Mouse (Mus musculus) liver, embryonic 11.5 days (tissue): ENCODE data around the gene Cel. TPM values are rescaled to one million over a fixed set of nuclear protein-coding genes. Genes with fewer than 3 reads are reported as not detected.

ENCODE experiments used
- ATAC-seq: fragments of 200-750 bp; cut with Nextera tagmentation; replicated peaks from 2 replicates; pipeline ENCODE4 v1.8.0; 2017; ENCODE audit warnings: moderate number of reproducible peaks, mild to moderate bottlenecking, moderate TSS enrichment, moderate library complexity; ENCODE audit not compliant: low FRiP score
- DNase-seq: peaks from one replicate; pipeline ENCODE4 v3.0.0-alpha.2; 2017; ENCODE audit warnings: low spot score
- H3K27ac ChIP-seq: fragments of 300-500 bp; sonication (generic); 2 replicates; pipeline ENCODE4 v1.5.1; 2014; ENCODE audit warnings: mild to moderate bottlenecking, low read depth, low read length, control low read depth
- H3K27me3 ChIP-seq: fragments of 300-500 bp; sonication (generic); replicated peaks from 2 replicates; pipeline ENCODE4 v1.6.1; 2014; ENCODE audit warnings: low read length, mixed read lengths; ENCODE audit not compliant: control insufficient read depth, insufficient read depth
- H3K36me3 ChIP-seq: fragments of 300-500 bp; sonication (generic); 2 replicates; pipeline ENCODE4 v1.6.1; 2014; ENCODE audit warnings: mild to moderate bottlenecking, low read length, moderate library complexity, mixed read lengths; ENCODE audit not compliant: control insufficient read depth, insufficient read depth
- H3K4me1 ChIP-seq: fragments of 300-500 bp; sonication (generic); replicated peaks from 2 replicates; pipeline ENCODE4 v1.6.1; 2014; ENCODE audit warnings: low read length, mixed read lengths; ENCODE audit not compliant: control insufficient read depth, insufficient read depth
- H3K4me2 ChIP-seq: fragments of 300-500 bp; sonication (generic); 2 replicates; pipeline ENCODE4 v1.6.1; 2014; ENCODE audit warnings: mild to moderate bottlenecking, control low read depth, moderate library complexity
- H3K4me3 ChIP-seq: fragments of 300-500 bp; sonication (generic); 2 replicates; pipeline ENCODE4 v1.5.1; 2014; ENCODE audit warnings: low read depth, low read length, control low read depth
- H3K9ac ChIP-seq: fragments of 300-500 bp; sonication (generic); 2 replicates; pipeline ENCODE4 v1.6.1; 2014; ENCODE audit warnings: low read depth, low read length, control low read depth
- H3K9me3 ChIP-seq: fragments of 300-500 bp; sonication (generic); 2 replicates; pipeline ENCODE4 v1.6.1; 2016; ENCODE audit warnings: low read length, inconsistent platforms, mixed read lengths; ENCODE audit not compliant: control insufficient read depth
- WGBS: fragments of 180-500 bp; shearing (Covaris S2); extraction: QIAGEN DNeasy Blood & Tissue Kit; methylation state at CpG from one replicate; pipeline ENCODE4 v1.1.7; 2014; 5-methylcytosine and 5-hydroxymethylcytosine counted together
- polyA plus RNA-seq: library from polyadenylated mRNA; unstranded; fragments of >200 nt; fragmentation: Nextera tagmentation; extraction: Ambion mirVana; gene quantifications from 2 replicates; pipeline ENCODE4 v1.2.1, GENCODE M21; 2014

Cel gene
- polyA plus RNA-seq, 1 experiment from 2014 or later, result not detected

GRCm38 (mm10) chr2:28537995-28538816, 25.0 kb downstream of the Cel start:
- 74% methylated on average over 8 of the region's 8 CpGs for WGBS
- Histone ChIP-seq H3K36me3 (no peaks in the 10 kb centered on the region), H3K4me2 (no peak overlapping the region), H3K9ac (no peak overlapping the region), H3K4me3 (no peak overlapping the region), H3K4me1 (peaks cover 25% of the 10 kb centered on the region), H3K9me3 (no peaks in the 10 kb centered on the region), H3K27ac (no peak overlapping the region), H3K27me3 (peaks cover 5% of the 10 kb centered on the region)
- DNase-seq, result no peak
- ATAC-seq, result no peak

GRCm38 (mm10) chr2:28537634-28537920, 25.6 kb downstream of the Cel start:
- ATAC-seq (no peak), DNase-seq (no peak)
- Histone ChIP-seq H3K36me3 (no peaks in the 10 kb centered on the region), H3K9ac (no peak overlapping the region), H3K4me1 (peaks cover 30% of the 10 kb centered on the region), H3K27me3 (peaks cover 5% of the 10 kb centered on the region), H3K27ac (no peak overlapping the region), H3K9me3 (no peaks in the 10 kb centered on the region), H3K4me2 (no peak overlapping the region), H3K4me3 (no peak overlapping the region)
- WGBS, result 59% methylated on average over 4 of the region's 4 CpGs

GRCm38 (mm10) chr2:28536766-28537633, 26.2 kb downstream of the Cel start:
- H3K9me3 ChIP-seq, result no peaks in the 10 kb centered on the region
- no peak overlapping the region for H3K27ac ChIP-seq
- H3K9ac ChIP-seq, result no peak overlapping the region
- WGBS, result 72% methylated on average over 11 of the region's 11 CpGs
- DNase-seq, result no peak
- ATAC-seq, result no peak
- no peak overlapping the region for H3K4me3 ChIP-seq
- peaks cover 32% of the 10 kb centered on the region for H3K4me1 ChIP-seq
- no peak overlapping the region for H3K4me2 ChIP-seq
- no peaks in the 10 kb centered on the region for H3K36me3 ChIP-seq
- H3K27me3 ChIP-seq, result peaks cover 5% of the 10 kb centered on the region

DNA sequence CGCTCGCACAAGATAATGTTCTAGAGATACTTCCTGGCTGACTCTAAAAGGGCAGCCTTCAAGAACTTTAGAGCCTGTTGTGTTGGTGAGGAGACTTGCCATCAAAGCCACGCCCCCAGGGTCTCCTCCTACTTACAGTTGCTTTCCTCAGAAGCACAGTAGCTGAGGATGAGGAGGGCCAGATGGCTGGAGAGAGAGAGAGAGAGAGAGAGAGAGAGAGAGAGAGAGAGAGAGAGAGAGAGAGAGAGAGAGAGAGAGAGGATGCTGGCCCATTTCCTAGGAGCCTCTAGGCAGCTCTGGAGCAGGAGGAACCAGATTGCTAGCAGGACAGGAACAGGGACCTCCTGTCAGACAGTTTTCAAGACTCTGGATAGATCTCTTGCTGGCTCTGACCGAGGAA, 27.0 kb downstream of the Cel start:
- ATAC-seq (no peak), DNase-seq (no peak)
- no peaks in the 10 kb centered on the region for H3K36me3 ChIP-seq
- H3K4me1 ChIP-seq, result peaks cover 32% of the 10 kb centered on the region
- WGBS, result 67% methylated on average over 4 of the region's 4 CpGs
- H3K9me3 ChIP-seq, result no peaks in the 10 kb centered on the region
- no peak overlapping the region for H3K9ac ChIP-seq
- H3K27ac ChIP-seq, result no peak overlapping the region
- peaks cover 5% of the 10 kb centered on the region for H3K27me3 ChIP-seq
- H3K4me2 ChIP-seq, result no peak overlapping the region
- no peak overlapping the region for H3K4me3 ChIP-seq

GRCm38 (mm10) chr2:28535650-28536049, 27.6 kb downstream of the Cel start:
- no peak overlapping the region for H3K9ac ChIP-seq
- H3K9me3 ChIP-seq, result no peaks in the 10 kb centered on the region
- DNase-seq (no peak), ATAC-seq (no peak)
- 66% methylated on average over 7 of the region's 7 CpGs for WGBS
- peaks cover 32% of the 10 kb centered on the region for H3K4me1 ChIP-seq
- no peak overlapping the region for H3K4me2 ChIP-seq
- no peak overlapping the region for H3K4me3 ChIP-seq
- H3K27me3 ChIP-seq, result peaks cover 5% of the 10 kb centered on the region
- no peaks in the 10 kb centered on the region for H3K36me3 ChIP-seq
- H3K27ac ChIP-seq, result no peak overlapping the region; the same call in 1 of the 2 replicates

- 46% methylated on average over 4 of the region's 4 CpGs for WGBS
- Histone ChIP-seq H3K9ac (peak overlapping the region; percentile 20; the same call in 1 of the 2 replicates), H3K4me2 (0 out of 2 replicates have a peak overlapping the region, but pooled peaks have one; percentile 22), H3K36me3 (no peaks in the 10 kb centered on the region), H3K27ac (peak overlapping the region; percentile 32; the same call in 1 of the 2 replicates), H3K27me3 (peaks cover 5% of the 10 kb centered on the region), H3K4me3 (no peak overlapping the region), H3K9me3 (no peaks in the 10 kb centered on the region), H3K4me1 (peaks cover 30% of the 10 kb centered on the region)
- DNase-seq, result no peak
- no peak for ATAC-seq
Observed at GRCm38 (mm10) chr2:28535263-28535540, 28.0 kb downstream of the Cel start.

DNA sequence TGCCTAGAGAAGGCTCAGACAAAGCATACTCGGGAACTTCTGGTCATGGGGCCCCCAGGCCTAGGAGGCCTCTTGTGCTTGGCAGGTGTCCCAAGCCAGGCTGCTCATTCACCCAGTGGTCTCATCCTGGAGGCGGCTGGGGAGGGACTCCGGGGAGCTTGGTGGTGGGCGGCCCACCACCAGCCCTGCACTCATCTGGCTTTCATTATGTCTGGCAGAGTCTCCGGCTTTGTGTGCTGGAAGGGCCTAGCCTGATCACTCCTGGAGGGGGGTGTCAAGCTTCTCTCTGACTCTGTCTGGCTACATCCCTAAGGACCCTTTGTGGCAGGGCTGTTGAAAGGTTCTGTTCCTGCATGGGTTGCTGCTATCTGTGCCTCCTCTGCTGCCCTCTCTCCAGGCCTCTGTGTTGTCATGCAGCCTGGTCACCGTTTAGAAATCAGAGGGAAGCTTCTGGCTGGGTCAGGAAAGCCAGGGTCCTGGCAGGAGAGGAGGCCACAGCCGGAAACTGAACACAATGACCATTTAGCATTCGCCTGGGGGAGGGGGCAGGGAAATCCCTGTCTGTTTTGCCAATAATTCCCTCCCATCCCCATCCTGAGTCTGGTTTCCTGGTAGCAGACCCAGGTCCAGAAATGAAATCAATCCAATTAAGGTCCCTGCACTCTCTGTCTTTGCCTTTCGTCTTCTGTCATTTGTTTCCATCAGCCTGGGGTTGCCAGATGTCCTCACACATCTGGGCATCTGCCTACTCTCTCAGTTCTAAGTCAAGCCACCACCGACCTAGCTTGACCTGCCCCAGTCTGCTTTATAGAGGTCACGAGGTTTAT, 28.6 kb downstream of the Cel start:
- H3K9me3 ChIP-seq, result no peaks in the 10 kb centered on the region
- H3K36me3 ChIP-seq, result no peaks in the 10 kb centered on the region
- H3K27me3 ChIP-seq, result peaks cover 5% of the 10 kb centered on the region
- peak overlapping the region; percentile 32; the same call in 1 of the 2 replicates for H3K27ac ChIP-seq
- ATAC-seq, result no peak
- H3K4me3 ChIP-seq, result 0 out of 2 replicates have a peak overlapping the region, but pooled peaks have one; percentile 61
- H3K4me2 ChIP-seq, result peak overlapping the region; percentile 68
- H3K4me1 ChIP-seq, result peaks cover 25% of the 10 kb centered on the region
- DNase-seq, result no peak
- WGBS, result 53% methylated on average over 11 of the region's 11 CpGs
- H3K9ac ChIP-seq, result peak overlapping the region; percentile 20; the same call in 1 of the 2 replicates

GRCm38 (mm10) chr2:28533901-28534435, 29.2 kb downstream of the Cel start:
- H3K9ac ChIP-seq, result peak overlapping the region; percentile 54
- ATAC-seq (no peak), DNase-seq (no peak)
- peaks cover 5% of the 10 kb centered on the region for H3K27me3 ChIP-seq
- H3K27ac ChIP-seq, result no peak overlapping the region
- H3K36me3 ChIP-seq, result no peaks in the 10 kb centered on the region
- H3K4me1 ChIP-seq, result peaks cover 23% of the 10 kb centered on the region
- 76% methylated on average over 7 of the region's 7 CpGs for WGBS
- H3K4me3 ChIP-seq, result peak overlapping the region; percentile 61
- H3K9me3 ChIP-seq, result no peaks in the 10 kb centered on the region
- H3K4me2 ChIP-seq, result peak overlapping the region; percentile 68
